Mouse (Mus musculus) heart, postnatal 0 days (tissue): ENCODE results near the gene Elovl1.

ENCODE experiments used
- CTCF ChIP-seq: IDR thresholded peaks from 2 replicates; pipeline ENCODE4 v1.5.1; 2016; ENCODE audit warnings: antibody characterized with exemption, control low read depth, low read depth
- EP300 ChIP-seq: IDR thresholded peaks from 2 replicates; pipeline ENCODE4 v1.6.1; 2016; ENCODE audit warnings: antibody characterized with exemption, low read depth

DNA sequence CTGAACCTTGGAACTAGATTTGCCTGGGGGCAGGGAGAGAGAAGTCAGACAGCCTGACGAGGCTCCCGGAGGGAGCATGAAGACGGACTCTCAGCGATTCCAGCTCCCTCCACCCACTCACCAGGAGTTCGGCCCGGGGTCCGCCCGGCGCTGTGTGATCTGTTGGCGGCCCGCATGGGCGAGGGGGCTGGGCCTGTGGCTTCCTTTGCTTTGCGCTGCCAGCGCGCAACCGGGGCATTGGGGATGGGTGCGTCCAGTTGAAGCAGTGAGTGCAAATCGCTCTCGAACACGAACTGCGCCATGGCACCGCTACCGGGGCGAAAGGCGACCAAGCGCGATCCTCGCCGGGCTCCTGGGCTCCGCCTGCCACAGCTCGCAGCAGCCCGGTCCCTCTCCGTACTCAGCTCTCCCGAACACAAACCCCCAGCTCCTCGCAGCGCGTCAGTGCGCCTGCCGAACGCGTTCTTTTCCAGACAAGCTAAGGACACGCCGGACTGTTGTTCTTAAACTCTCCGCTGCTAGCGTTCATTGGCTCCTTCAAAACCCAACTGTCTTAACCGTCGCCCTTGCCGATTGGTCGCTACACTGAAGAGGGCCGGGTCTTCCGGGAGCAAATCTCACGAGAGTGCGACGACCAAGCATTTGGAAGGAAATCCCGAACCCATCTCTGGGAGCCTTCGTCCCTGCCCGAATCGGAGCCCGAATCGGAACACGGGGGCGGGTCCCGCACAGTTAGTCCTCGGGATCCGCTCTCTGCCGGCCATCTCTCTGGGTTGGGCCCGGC lies 9.1 kb downstream of the Elovl1 start, which contains the start of gene Cdc20:
- TF ChIP-seq CTCF (no peak), EP300 (peak; percentile 20; the same call in 1 of the 2 replicates)
